Mouse (Mus musculus) ES-Bruce4 (cell line): Measurements from ENCODE around the gene Zfand2a.

ENCODE experiments used
- CTCF ChIP-seq: IDR thresholded peaks from one replicate; pipeline ENCODE4 v1.8.1; 2011; ENCODE audit warnings: low read depth, low read length
- EP300 ChIP-seq: IDR thresholded peaks from 2 replicates; pipeline ENCODE4 v1.6.1; 2011; ENCODE audit warnings: low read depth, low read length; ENCODE audit not compliant: insufficient read depth
- POLR2A ChIP-seq: IDR thresholded peaks from one replicate; pipeline ENCODE4 v1.8.1; 2011; ENCODE audit warnings: low read length; ENCODE audit not compliant: insufficient read depth

- TF ChIP-seq CTCF = no peak
- TF ChIP-seq EP300 = no peak
- no peak for TF ChIP-seq POLR2A
Measured at GRCm38 (mm10) chr5:139493690-139494089, 9.3 kb upstream of the Zfand2a start.
